Mouse (Mus musculus) CD4-positive, CD25-positive, alpha-beta regulatory T cell (primary cell): ENCODE measurements around the gene Ints13. TPM values are rescaled to one million over a fixed set of nuclear protein-coding genes. Genes with fewer than 3 reads are reported as not detected.

Experiments used
- polyA plus RNA-seq: library from polyadenylated mRNA; unstranded; fragments of 100-300 nt; shearing (Covaris generic); gene quantifications from one replicate; pipeline ENCODE4 v1.2.1, GENCODE M21; 2017

Gene Ints13
- polyA plus RNA-seq, result 87.2 TPM

GRCm38 (mm10) chr6:146577310-146578109 is at the start of gene Ints13:
Gene Ints13, minus strand, starts transcription at chr6:146577835.

GRCm38 (mm10) chr6:146576903-146577302 is 732 bp downstream of the Ints13 start, which contains the start of gene Fgfr1op2:
Gene Fgfr1op2, plus strand, starts transcription at chr6:146577203.

GRCm38 (mm10) chr6:146501866-146502804 is 75.5 kb downstream of the Ints13 start, which contains the start of gene Itpr2:
Gene Itpr2, minus strand, starts transcription at chr6:146502223.

Other genes starting within 250 kb of the Ints13 start
- gene Itpr2, start 75.6 kb downstream of the Ints13 start, polyA plus RNA-seq, result 211 TPM
- gene Fgfr1op2, start 632 bp downstream of the Ints13 start, polyA plus RNA-seq, result 164 TPM
- 81.4 TPM for gene Med21, start 64.7 kb upstream of the Ints13 start, polyA plus RNA-seq
- 24.4 TPM for gene Tm7sf3, start 65.0 kb upstream of the Ints13 start, polyA plus RNA-seq
- gene Stk38l, start 147.2 kb upstream of the Ints13 start, polyA plus RNA-seq, result 10.9 TPM
- 0.85 TPM for gene Arntl2, start 218.2 kb upstream of the Ints13 start, polyA plus RNA-seq